Mouse (Mus musculus) small intestine, adult 10 weeks (tissue): Measurements from ENCODE around the gene Esp18. TPM values are rescaled to one million over a fixed set of nuclear protein-coding genes. Genes with fewer than 3 reads are reported as not detected.

Source experiments
- polyA plus RNA-seq: library from polyadenylated mRNA; stranded (reverse); fragments of 350-450 nt; fragmentation: Illumina TruSeq; extraction: RNeasy Lipid Tissue Mini Kit (QIAGEN cat#74804); gene quantifications from one replicate; pipeline ENCODE4 v1.2.3, GENCODE M21; 2014; ENCODE audit warnings: low replicate concordance

Gene Esp18
- not detected for polyA plus RNA-seq

DNA sequence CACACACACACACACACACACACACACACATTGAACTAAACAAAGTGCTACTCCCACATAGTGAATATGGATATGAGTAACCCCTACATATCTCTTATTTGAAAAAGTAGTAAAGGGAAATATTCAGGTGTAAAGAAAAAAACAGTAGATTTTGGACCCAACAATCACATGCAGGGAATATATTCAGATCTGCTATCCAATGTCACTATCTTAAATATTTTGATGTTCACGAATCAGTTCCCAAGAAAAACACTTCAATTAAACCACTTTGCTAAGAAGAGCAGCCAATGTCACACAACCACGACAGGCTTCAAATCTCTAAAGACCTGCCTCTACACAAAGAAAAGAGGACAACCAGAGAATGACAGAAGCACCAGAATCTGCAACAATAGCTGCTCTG lies at the start of gene Esp18:
Esp18 (plus strand) TSS at position 301 of the 400 bp plus-strand sequence.

Other genes with a start within 250 kb of the Esp18 start
- gene Esp16, start 129.8 kb downstream of the Esp18 start, polyA plus RNA-seq, result not detected
- not detected for gene Esp15, start 234.6 kb downstream of the Esp18 start, polyA plus RNA-seq